Mouse (Mus musculus): Measurements from ENCODE around the gene Capn12. TPM values are rescaled to one million over a fixed set of nuclear protein-coding genes. Genes with fewer than 3 reads are reported as not detected.

Capn12 gene
- total RNA-seq, 1 experiment from 2014 or later: not detected

DNA sequence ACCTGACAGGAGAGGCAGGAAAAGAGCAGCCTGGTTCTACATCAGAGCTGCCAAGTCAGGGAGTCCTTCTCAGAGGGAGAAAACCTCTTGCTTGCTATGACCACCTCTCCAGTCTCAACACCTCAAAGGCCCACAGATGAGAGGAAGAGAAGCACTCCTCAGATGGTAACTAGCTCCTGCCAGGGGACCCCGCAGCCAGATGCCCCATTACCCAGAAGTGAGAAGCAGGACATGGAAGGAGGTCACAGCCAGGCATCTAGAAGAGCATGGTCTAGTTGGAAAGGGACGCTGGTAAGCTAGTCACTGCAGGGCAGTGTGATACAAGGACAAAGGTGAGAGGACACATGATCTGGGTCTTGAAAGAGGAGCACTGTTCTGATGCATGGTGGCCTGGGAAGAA, 52.6 kb downstream of the Capn12 start:
- ATAC-seq (replicated peaks; ENCODE audit: insufficient number of reproducible peaks, low FRiP score, low TSS enrichment, poor library complexity, severe bottlenecking): no peak

DNA sequence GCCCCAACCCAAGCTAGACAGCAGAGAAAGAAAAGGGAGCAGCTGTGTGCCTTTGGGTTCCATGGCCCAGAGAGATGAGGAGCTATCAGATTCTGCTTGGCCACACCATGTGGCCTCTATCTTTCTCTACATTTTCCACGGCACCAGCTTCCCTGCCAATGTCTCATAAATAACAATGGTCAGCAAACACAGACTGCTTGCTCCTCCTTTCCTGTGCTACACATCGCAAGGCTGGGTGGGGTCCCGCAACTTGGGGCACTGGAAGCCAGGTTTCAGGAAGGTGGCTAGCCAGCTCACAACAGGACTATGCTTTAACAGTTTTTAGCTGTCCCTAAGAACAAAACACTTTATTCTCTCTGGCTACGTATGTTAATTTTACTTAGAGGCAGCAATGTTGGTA, 55.6 kb downstream of the Capn12 start:
- ATAC-seq (replicated peaks; ENCODE audit: insufficient number of reproducible peaks, low FRiP score, low TSS enrichment, poor library complexity, severe bottlenecking): no peak

DNA sequence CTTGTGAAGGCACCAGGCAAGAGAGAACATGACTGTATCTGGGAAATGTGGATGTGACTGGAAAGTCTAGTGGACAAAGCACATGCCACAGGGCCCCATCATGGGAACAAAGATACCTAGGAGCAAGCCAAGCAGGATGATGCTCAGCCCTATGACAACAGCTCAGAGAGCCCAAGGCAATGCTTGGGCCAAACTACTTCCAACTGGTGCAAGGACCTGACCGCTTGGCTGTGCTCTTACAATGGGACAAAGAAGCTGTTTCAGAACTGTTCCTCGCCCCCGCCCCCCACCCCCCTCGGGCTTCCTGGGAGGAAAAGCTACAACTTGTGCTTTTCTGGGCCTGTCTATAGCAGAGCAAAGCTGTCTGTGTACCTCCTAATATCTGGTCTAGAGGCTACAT, 57.4 kb downstream of the Capn12 start:
- no peak for ATAC-seq (replicated peaks; ENCODE audit: insufficient number of reproducible peaks, low FRiP score, low TSS enrichment, poor library complexity, severe bottlenecking)

DNA sequence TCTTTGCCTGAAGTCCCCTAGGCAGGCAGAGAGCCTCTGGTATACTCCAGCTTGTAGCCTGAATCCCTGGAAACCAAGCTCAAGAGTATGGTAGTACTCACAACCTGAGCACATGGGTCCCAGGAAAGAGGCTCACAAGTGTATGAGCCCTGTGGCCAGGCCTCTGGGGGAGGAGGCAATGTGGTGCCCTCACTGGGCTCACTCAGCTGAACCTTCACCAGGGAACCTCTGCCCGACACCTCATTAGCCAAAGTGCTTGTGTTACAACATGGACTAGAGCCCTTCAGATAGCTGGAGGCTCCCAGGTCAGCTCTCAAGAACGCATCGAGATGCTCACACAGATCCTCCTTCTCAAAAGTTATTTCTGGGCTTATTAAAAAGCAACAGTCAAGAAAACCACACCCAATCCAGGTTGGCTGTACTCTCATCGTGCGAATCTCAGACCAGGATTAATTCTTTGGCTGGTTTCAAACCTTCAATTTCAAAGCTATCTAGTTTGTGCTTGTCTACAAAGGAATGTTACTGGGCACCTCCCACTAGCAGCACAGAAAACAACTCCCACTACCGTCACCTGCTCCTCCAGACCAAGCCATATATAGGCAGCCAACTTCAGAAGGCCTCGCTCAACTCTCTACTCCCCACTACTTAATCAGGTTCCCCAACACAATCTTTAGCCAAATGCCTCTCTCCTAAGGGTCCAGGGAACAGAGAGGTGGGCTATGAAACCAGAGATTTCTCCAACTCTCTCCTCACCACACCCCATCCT, 58.4 kb downstream of the Capn12 start:
- ATAC-seq (replicated peaks; ENCODE audit: insufficient number of reproducible peaks, low FRiP score, low TSS enrichment, poor library complexity, severe bottlenecking): no peak

DNA sequence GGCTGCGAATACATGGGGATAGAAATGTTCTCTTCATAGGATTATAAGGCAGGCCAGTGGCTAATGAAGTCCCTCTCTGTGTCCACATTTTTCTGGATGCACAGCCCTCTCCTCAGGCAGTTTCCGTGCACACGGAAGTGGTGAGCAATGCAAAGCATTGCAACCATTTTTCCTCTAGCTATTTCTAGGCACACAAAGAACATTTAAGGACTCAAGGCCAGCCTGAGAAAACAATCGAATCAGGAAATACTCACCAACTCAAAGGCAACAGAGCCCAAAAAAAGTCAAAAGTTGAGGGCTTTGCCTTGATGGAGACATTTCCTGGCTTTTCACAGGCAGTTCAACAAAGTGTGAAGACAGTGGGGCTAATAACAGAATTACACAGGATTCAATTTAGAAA, 59.9 kb downstream of the Capn12 start:
- ATAC-seq (replicated peaks; ENCODE audit: insufficient number of reproducible peaks, low FRiP score, low TSS enrichment, poor library complexity, severe bottlenecking): no peak

DNA sequence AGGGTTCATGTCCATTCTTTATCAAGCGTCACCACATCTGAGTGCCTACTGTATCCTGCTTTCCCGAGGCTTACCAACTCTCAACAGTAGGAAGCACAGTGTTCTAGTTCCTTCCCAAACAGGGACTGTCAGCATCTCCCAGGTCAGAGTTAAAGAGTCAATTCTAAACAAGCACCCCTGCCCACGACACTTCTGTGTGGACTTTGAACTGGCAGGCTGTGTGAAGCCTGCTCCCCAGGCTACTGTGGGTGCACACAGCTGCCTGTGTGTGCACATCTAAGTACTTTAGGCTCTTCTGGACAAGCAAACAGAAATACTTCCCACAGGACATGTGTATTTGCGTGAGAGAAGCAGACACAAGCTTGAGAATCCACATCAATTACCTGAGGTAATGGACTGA, 60.3 kb downstream of the Capn12 start:
- ATAC-seq (replicated peaks; ENCODE audit: insufficient number of reproducible peaks, low FRiP score, low TSS enrichment, poor library complexity, severe bottlenecking): no peak

Other genes with a start within 250 kb of the Capn12 start
- 0.64 to 1.3 TPM (median 0.87 TPM) in 3 replicates for gene Fbxo27, start 188.6 kb upstream of the Capn12 start, total RNA-seq (2017)
- gene Fbxo17, start 164.6 kb upstream of the Capn12 start, total RNA-seq (2017): 4.9 TPM in 1 of 3 replicates, not detected in the others
- gene Mrps12, start 139.6 kb upstream of the Capn12 start, total RNA-seq (2017): 31.4 to 44.6 TPM (median 33.7 TPM) in 3 replicates
- 2.7 to 8.8 TPM (median 3.8 TPM) in 3 replicates for gene Sars2, start 139.4 kb upstream of the Capn12 start, total RNA-seq (2017)
- not detected in 3 replicates for gene Ccer2, start 125.2 kb upstream of the Capn12 start, total RNA-seq (2017)
- 32.9 to 55.7 TPM (median 54.2 TPM) in 3 replicates for gene Sirt2, start 114.7 kb upstream of the Capn12 start, total RNA-seq (2017)
- 25.0 to 46.0 TPM (median 30.1 TPM) in 3 replicates for gene Nfkbib, start 113.9 kb upstream of the Capn12 start, total RNA-seq (2017)
- gene Rinl, start 92.5 kb upstream of the Capn12 start, total RNA-seq (2017): 57.3 to 157 TPM (median 67.9 TPM) in 3 replicates
- 279 to 373 TPM (median 301 TPM) in 3 replicates for gene Hnrnpl, start 72.9 kb upstream of the Capn12 start, total RNA-seq (2017)
- gene Ech1, start 56.2 kb upstream of the Capn12 start, total RNA-seq (2017): 48.7 to 61.1 TPM (median 56.4 TPM) in 3 replicates
- gene Lgals4, start 47.6 kb upstream of the Capn12 start, total RNA-seq (2017): 1.2 to 7.4 TPM (median 5.5 TPM) in 3 replicates
- gene Lgals7, start 17.6 kb upstream of the Capn12 start, total RNA-seq (2017): not detected in 3 replicates
- gene Actn4, start 80.9 kb downstream of the Capn12 start, total RNA-seq (2017): 25.4 to 66.0 TPM (median 36.9 TPM) in 3 replicates
- 285 to 328 TPM (median 291 TPM) in 3 replicates for gene Eif3k, start 100.4 kb downstream of the Capn12 start, total RNA-seq (2017)
- gene Map4k1, start 100.6 kb downstream of the Capn12 start, total RNA-seq (2017): 31.9 to 70.2 TPM (median 54.1 TPM) in 3 replicates
- gene Ryr1, start 243.8 kb downstream of the Capn12 start, total RNA-seq (2017): 2.3 to 3.1 TPM (median 2.3 TPM) in 3 replicates